Mouse (Mus musculus): ENCODE measurements at regions not wholly inside any gene's neighbourhood (a gene's known extent, or its start where the extent isn't known, plus 50 kb on each side); places are given as distances from the start of the nearest gene placed in this dataset.

GRCm38 (mm10) chr9:90388401-90388800 lies 117.8 kb upstream of the Tbc1d2b start:
- no peak for ATAC-seq (ENCODE audit: low read depth)

GRCm38 (mm10) chr9:90385047-90385446 lies 114.4 kb upstream of the Tbc1d2b start:
- ATAC-seq (ENCODE audit: low read depth) = no peak
- Histone ChIP-seq H3K27ac (ENCODE audit: low read depth, low read length) (no peak overlapping the region), H3K4me2 (ENCODE audit: low read depth, low read length) (no peak overlapping the region), H3K27me3 (ENCODE audit: control insufficient read depth, insufficient read depth, low read length) (no peaks in the 10 kb centered on the region), H3K4me1 (ENCODE audit: control insufficient read depth, insufficient read depth, low read length) (no peaks in the 10 kb centered on the region), H3K36me3 (ENCODE audit: control insufficient read depth, insufficient read depth, low read length) (no peaks in the 10 kb centered on the region), H3K9me3 (ENCODE audit: control insufficient read depth, low read length) (no peaks in the 10 kb centered on the region), H3K4me3 (ENCODE audit: low read depth, low read length) (no peak overlapping the region), H3K9ac (replicated peaks; ENCODE audit: low read depth, low read length) (no peak overlapping the region)

More at GRCm38 (mm10) chr9:90388401-90388800, 117.8 kb upstream of the Tbc1d2b start:
- no peaks in the 10 kb centered on the region for H3K36me3 ChIP-seq (ENCODE audit: control insufficient read depth, insufficient read depth, low read length)
- H3K4me3 ChIP-seq (ENCODE audit: low read depth, low read length) = no peak overlapping the region
- no peak overlapping the region for H3K4me2 ChIP-seq (ENCODE audit: low read depth, low read length)
- H3K27ac ChIP-seq (ENCODE audit: low read depth, low read length) = no peak overlapping the region
- H3K9me3 ChIP-seq (ENCODE audit: control insufficient read depth, low read length) = no peaks in the 10 kb centered on the region
- no peak overlapping the region for H3K9ac ChIP-seq (replicated peaks; ENCODE audit: low read depth, low read length)
- 73% methylated on average over 2 of the region's 2 CpGs for WGBS
- H3K4me1 ChIP-seq (ENCODE audit: control insufficient read depth, insufficient read depth, low read length) = no peaks in the 10 kb centered on the region
- no peaks in the 10 kb centered on the region for H3K27me3 ChIP-seq (ENCODE audit: control insufficient read depth, insufficient read depth, low read length)

- Histone ChIP-seq H3K27me3 (ENCODE audit: control insufficient read depth, insufficient read depth, low read length) (no peaks in the 10 kb centered on the region), H3K4me1 (ENCODE audit: control insufficient read depth, insufficient read depth, low read length) (no peaks in the 10 kb centered on the region), H3K27ac (ENCODE audit: low read depth, low read length) (no peak overlapping the region), H3K4me2 (ENCODE audit: low read depth, low read length) (no peak overlapping the region), H3K9ac (replicated peaks; ENCODE audit: low read depth, low read length) (no peak overlapping the region), H3K4me3 (ENCODE audit: low read depth, low read length) (no peak overlapping the region), H3K9me3 (ENCODE audit: control insufficient read depth, low read length) (no peaks in the 10 kb centered on the region), H3K36me3 (ENCODE audit: control insufficient read depth, insufficient read depth, low read length) (no peaks in the 10 kb centered on the region)
- no peak for ATAC-seq (ENCODE audit: low read depth)
These were observed 109.5 kb upstream of the Tbc1d2b start for GRCm38 (mm10) chr9:90380099-90380498.

- no peak overlapping the region for H3K4me3 ChIP-seq (ENCODE audit: low read depth, low read length)
- H3K9me3 ChIP-seq (ENCODE audit: control insufficient read depth, low read length) = no peaks in the 10 kb centered on the region
- no peaks in the 10 kb centered on the region for H3K4me1 ChIP-seq (ENCODE audit: control insufficient read depth, insufficient read depth, low read length)
- 33% methylated on average over 2 of the region's 2 CpGs for WGBS
- H3K27ac ChIP-seq (ENCODE audit: low read depth, low read length) = peak overlapping the region; percentile 39
- H3K27me3 ChIP-seq (ENCODE audit: control insufficient read depth, insufficient read depth, low read length) = no peaks in the 10 kb centered on the region
- H3K4me2 ChIP-seq (ENCODE audit: low read depth, low read length) = no peak overlapping the region
- no peak overlapping the region for H3K9ac ChIP-seq (replicated peaks; ENCODE audit: low read depth, low read length)
- ATAC-seq (ENCODE audit: low read depth) = peak; percentile 86
- H3K36me3 ChIP-seq (ENCODE audit: control insufficient read depth, insufficient read depth, low read length) = no peaks in the 10 kb centered on the region
These were observed 99.0 kb upstream of the Tbc1d2b start for GRCm38 (mm10) chr9:90369568-90369967.

- no peak for ATAC-seq (ENCODE audit: low read depth)
- H3K27me3 ChIP-seq (ENCODE audit: control insufficient read depth, insufficient read depth, low read length) = no peaks in the 10 kb centered on the region
- no peak overlapping the region for H3K4me2 ChIP-seq (ENCODE audit: low read depth, low read length)
- no peak overlapping the region for H3K9ac ChIP-seq (replicated peaks; ENCODE audit: low read depth, low read length)
- H3K36me3 ChIP-seq (ENCODE audit: control insufficient read depth, insufficient read depth, low read length) = no peaks in the 10 kb centered on the region
- H3K9me3 ChIP-seq (ENCODE audit: control insufficient read depth, low read length) = no peaks in the 10 kb centered on the region
- 84% methylated on average over 3 of the region's 3 CpGs for WGBS
- no peaks in the 10 kb centered on the region for H3K4me1 ChIP-seq (ENCODE audit: control insufficient read depth, insufficient read depth, low read length)
- no peak overlapping the region for H3K4me3 ChIP-seq (ENCODE audit: low read depth, low read length)
- H3K27ac ChIP-seq (ENCODE audit: low read depth, low read length) = no peak overlapping the region
These were observed 97.1 kb upstream of the Tbc1d2b start for GRCm38 (mm10) chr9:90367745-90368144.

- Histone ChIP-seq H3K4me3 (ENCODE audit: low read depth, low read length) (no peak overlapping the region), H3K36me3 (ENCODE audit: control insufficient read depth, insufficient read depth, low read length) (no peaks in the 10 kb centered on the region), H3K4me2 (ENCODE audit: low read depth, low read length) (no peak overlapping the region), H3K4me1 (ENCODE audit: control insufficient read depth, insufficient read depth, low read length) (no peaks in the 10 kb centered on the region), H3K9me3 (ENCODE audit: control insufficient read depth, low read length) (no peaks in the 10 kb centered on the region), H3K27me3 (ENCODE audit: control insufficient read depth, insufficient read depth, low read length) (no peaks in the 10 kb centered on the region), H3K9ac (replicated peaks; ENCODE audit: low read depth, low read length) (no peak overlapping the region), H3K27ac (ENCODE audit: low read depth, low read length) (no peak overlapping the region)
- no peak for ATAC-seq (ENCODE audit: low read depth)
- 92% methylated on average over 4 of the region's 4 CpGs for WGBS
These were observed 55.9 kb upstream of the Tbc1d2b start for GRCm38 (mm10) chr9:90326531-90326930.
